Mouse (Mus musculus) central nervous system, embryonic 14 days (tissue): ENCODE results near the gene Olfr1383. TPM values are rescaled to one million over a fixed set of nuclear protein-coding genes. Genes with fewer than 3 reads are reported as not detected.

Source experiments
- polyA plus RNA-seq: library from polyadenylated mRNA; depleted of rRNA; stranded (reverse); fragments of >200 nt; gene quantifications from 2 replicates; pipeline ENCODE4 v1.2.3, GENCODE M21; 2012; rRNA removed

The Olfr1383 gene
- polyA plus RNA-seq, result not detected in 2 replicates

GRCm38 (mm10) chr11:49519348-49519747 is at the start of gene Olfr1383:
TSS of gene Olfr1383 (plus strand) at chr11:49519648.

DNA sequence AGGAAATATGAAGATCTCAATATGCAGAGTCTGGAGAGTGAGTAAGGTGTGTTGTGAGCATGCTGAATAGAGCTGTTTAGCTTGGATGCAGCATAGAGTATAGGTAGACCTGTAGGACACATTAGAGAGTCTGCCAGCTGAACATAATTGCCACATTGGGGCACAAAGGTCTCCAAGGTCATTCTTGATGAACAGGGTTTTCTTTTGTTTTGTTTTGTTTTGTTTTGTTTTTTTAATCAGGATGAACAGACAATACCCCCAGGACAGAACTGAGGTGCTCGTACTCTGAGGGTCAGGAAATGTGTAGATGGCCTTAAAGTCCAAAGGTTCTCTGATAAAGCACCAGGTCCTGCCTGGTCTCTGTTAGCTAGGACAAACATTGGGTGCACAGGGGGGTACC is 30.7 kb upstream of the Olfr1383 start, which contains the start of gene Olfr1385:
Gene Olfr1385, plus strand, starts transcription at position 301 of the 400 bp plus-strand sequence.

DNA sequence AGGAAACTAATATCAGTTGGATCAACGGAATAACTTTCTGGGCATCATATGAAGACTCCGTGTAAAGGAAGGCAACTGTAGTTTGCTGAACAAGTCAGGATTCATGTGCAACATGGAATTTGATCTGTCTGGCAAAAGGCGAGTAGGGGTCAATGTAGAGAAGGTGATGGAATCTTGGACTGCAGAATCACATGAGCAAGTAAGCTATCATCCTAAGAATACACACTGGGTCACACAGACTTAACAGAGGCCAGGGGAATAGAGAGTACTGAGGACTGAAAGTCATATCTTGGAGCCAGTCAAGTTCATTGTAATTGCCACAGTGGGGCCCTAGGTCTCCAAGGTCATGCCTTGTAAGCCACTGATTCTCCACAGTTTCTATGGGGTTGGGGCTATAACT is 8.5 kb downstream of the Olfr1383 start, which contains the start of gene Olfr1382:
Gene Olfr1382, plus strand, starts transcription at position 301 of the 400 bp plus-strand sequence.

DNA sequence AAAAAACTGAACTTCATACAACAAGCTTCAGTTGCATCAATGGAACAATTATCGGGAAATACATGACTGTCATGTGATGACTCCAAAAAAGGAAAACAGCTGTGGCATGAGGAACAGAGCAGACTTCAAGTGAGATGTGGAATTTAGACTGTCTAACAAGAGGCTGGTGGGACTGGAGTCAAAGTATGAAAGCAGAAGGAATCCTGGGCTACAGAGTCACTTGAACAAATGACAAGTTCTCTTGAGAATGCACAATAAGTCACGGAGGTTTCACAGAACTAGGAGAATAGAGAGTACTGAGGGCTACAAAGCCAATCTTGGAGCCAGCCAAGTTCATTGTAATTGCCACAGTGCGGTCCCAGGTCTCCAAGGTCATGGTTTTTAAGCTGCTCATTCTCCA is 23.7 kb downstream of the Olfr1383 start, which contains the start of gene Olfr1381:
Gene Olfr1381, plus strand, starts transcription at position 301 of the 400 bp plus-strand sequence.

GRCm38 (mm10) chr11:49556578-49556977 is 37.1 kb downstream of the Olfr1383 start, which contains the start of gene Olfr1380:
TSS of gene Olfr1380 (plus strand) at chr11:49556878.

Other genes starting within 250 kb of the Olfr1383 start
- 0.20 and 0.21 TPM in 2 replicates for gene Olfr1393, start 241.3 kb upstream of the Olfr1383 start, polyA plus RNA-seq
- gene Olfr1392, start 234.4 kb upstream of the Olfr1383 start, polyA plus RNA-seq, result 0.18 and 0.40 TPM in 2 replicates
- 0.01 TPM in 1 of 2 replicates, not detected in the other for gene Olfr10, start 214.9 kb upstream of the Olfr1383 start, polyA plus RNA-seq
- gene Olfr1391, start 196.9 kb upstream of the Olfr1383 start, polyA plus RNA-seq, result not detected in 2 replicates
- gene Olfr1390, start 184.5 kb upstream of the Olfr1383 start, polyA plus RNA-seq, result not detected in 2 replicates
- gene Olfr1389, start 96.6 kb upstream of the Olfr1383 start, polyA plus RNA-seq, result not detected in 2 replicates
- 0.13 and 0.16 TPM in 2 replicates for gene Olfr1388, start 83.0 kb upstream of the Olfr1383 start, polyA plus RNA-seq
- gene Olfr1387, start 64.3 kb upstream of the Olfr1383 start, polyA plus RNA-seq, result not detected in 2 replicates
- not detected in 2 replicates for gene Olfr1386, start 54.6 kb upstream of the Olfr1383 start, polyA plus RNA-seq
- gene Olfr1385, start 30.6 kb upstream of the Olfr1383 start, polyA plus RNA-seq, result not detected in 2 replicates
- not detected in 2 replicates for gene Olfr1384, start 12.9 kb upstream of the Olfr1383 start, polyA plus RNA-seq
- not detected in 2 replicates for gene Olfr1382, start 8.6 kb downstream of the Olfr1383 start, polyA plus RNA-seq
- not detected in 2 replicates for gene Olfr1381, start 23.8 kb downstream of the Olfr1383 start, polyA plus RNA-seq
- not detected in 2 replicates for gene Olfr1380, start 37.2 kb downstream of the Olfr1383 start, polyA plus RNA-seq
- gene Flt4, start 89.6 kb downstream of the Olfr1383 start, polyA plus RNA-seq, result 2.2 and 3.3 TPM in 2 replicates
- 0.14 and 0.19 TPM in 2 replicates for gene Scgb3a1, start 144.0 kb downstream of the Olfr1383 start, polyA plus RNA-seq
- gene Cnot6, start 193.1 kb downstream of the Olfr1383 start, polyA plus RNA-seq, result 67.6 and 79.4 TPM in 2 replicates